Mouse (Mus musculus) bone marrow macrophage, adult 2 months (primary cell): ENCODE results near the gene Nptxr. TPM values are rescaled to one million over a fixed set of nuclear protein-coding genes. Genes with fewer than 3 reads are reported as not detected.

Experiments
- H3K27ac ChIP-seq: 2 replicates; pipeline ENCODE4 v1.5.1; 2012; ENCODE audit warnings: low read depth, low read length; ENCODE audit not compliant: insufficient read depth
- H3K4me1 ChIP-seq: 2 replicates; pipeline ENCODE4 v1.6.1; 2012; ENCODE audit warnings: low read length; ENCODE audit not compliant: control insufficient read depth, insufficient read depth
- H3K4me3 ChIP-seq: 2 replicates; pipeline ENCODE4 v1.5.1; 2012; ENCODE audit warnings: mild to moderate bottlenecking, low read length, moderate library complexity; ENCODE audit not compliant: insufficient read depth
- CTCF ChIP-seq: IDR thresholded peaks from 2 replicates; pipeline ENCODE4 v1.5.1; 2012; ENCODE audit warnings: low read depth, mild to moderate bottlenecking, low read length, moderate library complexity
- POLR2A ChIP-seq: IDR thresholded peaks from 2 replicates; pipeline ENCODE4 v1.6.1; 2012; ENCODE audit warnings: mild to moderate bottlenecking, low read depth, low read length, borderline replicate concordance
- polyA plus RNA-seq: library from polyadenylated mRNA; stranded (reverse); fragments of >200 nt; gene quantifications from 2 replicates; pipeline ENCODE4 v1.2.4, GENCODE M21; 2012; ENCODE audit not compliant: missing spikeins, insufficient read depth, insufficient read length

Nptxr gene
- polyA plus RNA-seq, 1 experiment = 4.5 TPM

DNA sequence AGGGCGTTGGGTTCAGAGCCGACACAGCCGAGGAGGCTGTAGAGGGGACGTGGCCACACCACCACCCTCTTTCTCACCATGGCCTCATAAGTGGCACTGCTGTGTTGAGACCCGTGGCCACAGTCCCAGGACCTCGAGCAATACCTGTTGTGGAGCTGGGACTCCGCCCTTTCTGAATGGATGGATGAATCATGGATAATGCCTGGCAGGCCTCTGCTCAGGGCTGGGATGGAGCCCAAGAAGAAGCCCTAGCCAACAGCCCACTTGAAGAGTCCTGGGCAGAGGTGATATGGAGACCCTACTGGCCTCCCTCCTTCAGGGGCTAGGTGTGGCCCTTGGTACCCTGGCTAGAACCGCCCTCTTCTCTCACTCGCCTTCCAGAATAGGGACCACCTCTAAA, 41.6 kb downstream of the Nptxr start:
- TF ChIP-seq CTCF (no peak), POLR2A (no peak)
- Histone ChIP-seq H3K27ac (no peak overlapping the region), H3K4me1 (peaks cover 42% of the 10 kb centered on the region), H3K4me3 (no peak overlapping the region)

DNA sequence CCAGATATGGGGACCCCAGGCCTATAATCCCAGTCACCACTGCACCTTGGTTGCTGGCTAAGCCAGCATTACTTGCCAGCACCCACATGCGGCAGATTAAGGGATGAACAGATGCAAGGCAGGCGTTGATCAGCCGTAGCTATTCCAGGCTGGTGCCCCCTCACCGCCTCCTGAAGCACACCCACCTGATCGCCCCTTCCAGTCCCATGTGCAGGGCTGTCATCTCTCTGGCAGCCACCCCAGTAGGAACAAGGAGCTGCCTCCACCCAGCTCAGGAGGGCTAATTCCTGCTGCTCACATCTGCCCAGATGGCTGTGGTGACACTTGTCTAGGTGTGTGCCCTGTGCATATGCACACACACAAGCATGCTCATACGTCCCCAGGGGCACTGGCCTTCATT, 43.6 kb downstream of the Nptxr start:
- peaks cover 49% of the 10 kb centered on the region for H3K4me1 ChIP-seq
- no peak overlapping the region for H3K27ac ChIP-seq
- no peak for TF ChIP-seq CTCF
- TF ChIP-seq POLR2A = no peak
- H3K4me3 ChIP-seq = no peak overlapping the region

DNA sequence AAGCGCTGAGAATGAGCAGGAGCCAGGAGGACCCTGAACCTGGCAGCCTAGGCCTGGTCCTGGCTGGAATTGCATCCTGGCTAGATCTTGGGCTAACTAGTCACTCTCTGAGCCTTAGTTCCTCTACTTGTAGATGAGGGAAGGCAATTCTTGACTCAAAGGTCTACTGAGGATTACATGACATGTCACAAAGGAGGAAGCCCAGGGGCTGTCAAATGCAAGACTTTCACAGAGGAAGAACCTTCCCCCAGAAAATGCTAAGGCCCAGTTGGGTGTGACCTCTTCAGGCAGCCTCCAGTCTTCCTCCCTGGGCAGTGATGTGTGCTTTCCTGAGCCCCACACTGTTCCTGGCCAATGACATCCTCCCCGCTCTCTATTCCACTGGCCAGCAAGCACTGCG, 47.4 kb downstream of the Nptxr start:
- no peak overlapping the region for H3K27ac ChIP-seq
- TF ChIP-seq CTCF (no peak), POLR2A (no peak)
- H3K4me3 ChIP-seq = no peak overlapping the region
- peaks cover 23% of the 10 kb centered on the region for H3K4me1 ChIP-seq

DNA sequence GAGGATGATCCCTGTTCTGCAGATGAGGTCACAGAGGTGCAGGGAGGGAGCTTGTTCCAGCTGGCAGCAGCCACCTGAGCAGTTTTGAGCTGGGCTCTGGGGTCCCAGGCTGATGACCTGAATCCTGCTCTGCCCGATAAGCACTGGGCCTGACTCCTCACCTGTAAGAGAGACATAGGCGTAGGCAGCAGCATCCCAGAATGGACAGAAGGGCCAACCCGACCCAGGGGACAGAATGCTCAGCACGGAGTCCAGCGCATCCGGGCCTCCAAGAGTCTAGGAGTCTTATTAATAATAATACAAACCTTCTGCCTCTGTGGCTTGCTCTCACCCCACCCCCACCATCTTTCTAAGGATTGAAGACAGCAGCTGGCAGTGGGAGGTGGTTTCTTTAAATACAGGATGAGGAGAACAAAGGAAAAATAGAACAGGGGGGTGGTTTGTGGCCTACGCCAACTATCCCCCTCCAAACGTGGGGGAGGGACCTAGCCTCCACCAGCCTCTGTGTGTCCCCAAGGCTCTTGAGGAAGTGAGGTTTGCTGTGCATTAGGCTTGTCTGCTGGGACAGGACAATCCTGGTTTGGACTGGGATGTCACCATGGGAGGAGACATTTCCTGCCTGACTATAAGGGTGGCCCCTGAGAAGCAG, 48.5 kb downstream of the Nptxr start:
- no peak overlapping the region for H3K4me3 ChIP-seq
- H3K27ac ChIP-seq = no peak overlapping the region
- TF ChIP-seq CTCF = no peak
- no peak for TF ChIP-seq POLR2A
- H3K4me1 ChIP-seq = peaks cover 22% of the 10 kb centered on the region

DNA sequence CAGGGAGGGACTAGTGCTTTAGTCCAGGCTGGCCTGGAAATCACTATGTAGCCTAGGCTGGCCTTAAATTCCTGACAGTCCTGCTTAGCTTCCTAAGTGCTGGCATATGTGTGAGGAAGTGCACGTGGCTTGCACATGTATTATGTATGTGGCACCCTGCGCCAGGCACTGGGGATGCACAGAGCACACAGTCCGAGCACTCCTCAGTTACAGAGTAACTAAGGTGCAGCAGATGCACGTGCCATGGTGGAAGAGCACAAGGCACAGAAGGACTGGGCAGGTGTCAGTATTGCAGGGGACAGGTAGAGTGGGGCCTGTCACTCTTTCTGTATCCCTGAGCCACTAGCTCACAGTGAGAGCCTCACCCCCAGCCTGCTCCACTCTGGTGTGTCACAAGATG, 49.4 kb downstream of the Nptxr start:
- peaks cover 14% of the 10 kb centered on the region for H3K4me1 ChIP-seq
- no peak for TF ChIP-seq POLR2A
- no peak for TF ChIP-seq CTCF
- no peak overlapping the region for H3K27ac ChIP-seq
- H3K4me3 ChIP-seq = no peak overlapping the region

DNA sequence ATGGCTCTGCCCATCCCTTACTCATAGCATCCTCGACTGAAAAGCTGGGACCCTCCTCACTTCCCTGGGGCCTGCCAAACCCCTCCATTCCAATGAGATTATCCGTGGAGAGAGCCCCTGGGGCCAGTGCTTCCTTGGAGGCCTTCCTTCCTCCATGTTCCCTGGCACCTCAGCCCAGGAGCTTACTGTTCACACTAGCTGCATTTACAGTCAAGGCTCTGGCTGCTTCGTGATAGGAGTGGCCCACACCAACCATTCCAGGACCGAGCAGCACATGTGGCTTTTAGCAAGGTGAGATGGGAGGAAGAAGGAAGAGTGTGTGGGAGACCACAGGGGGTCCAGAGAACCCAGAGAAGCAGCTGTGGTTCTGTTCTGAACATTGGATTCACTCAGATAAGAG, 50.7 kb downstream of the Nptxr start:
- H3K4me3 ChIP-seq = no peak overlapping the region
- H3K4me1 ChIP-seq = peaks cover 14% of the 10 kb centered on the region
- TF ChIP-seq POLR2A (no peak), CTCF (no peak)
- H3K27ac ChIP-seq = no peak overlapping the region

DNA sequence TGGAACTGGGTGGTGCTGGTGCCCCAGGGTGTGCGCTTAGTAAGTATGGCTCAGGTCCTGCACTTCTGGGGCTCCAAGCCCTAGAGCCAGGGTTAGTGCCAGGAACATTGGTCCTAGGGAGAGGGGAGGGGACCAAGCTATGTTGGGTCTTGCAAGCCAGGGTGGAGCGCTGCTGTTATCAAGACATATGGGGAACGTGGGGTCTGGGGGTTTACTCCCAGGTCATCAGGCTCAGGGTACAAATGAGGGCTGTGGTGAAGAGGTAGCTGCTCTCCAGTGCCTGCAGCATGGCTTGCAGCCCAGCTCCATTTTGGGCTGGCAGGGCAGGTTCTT, 51.2 kb downstream of the Nptxr start:
- no peak for TF ChIP-seq CTCF
- no peak for TF ChIP-seq POLR2A
- no peak overlapping the region for H3K27ac ChIP-seq
- no peak overlapping the region for H3K4me3 ChIP-seq
- peaks cover 14% of the 10 kb centered on the region for H3K4me1 ChIP-seq

DNA sequence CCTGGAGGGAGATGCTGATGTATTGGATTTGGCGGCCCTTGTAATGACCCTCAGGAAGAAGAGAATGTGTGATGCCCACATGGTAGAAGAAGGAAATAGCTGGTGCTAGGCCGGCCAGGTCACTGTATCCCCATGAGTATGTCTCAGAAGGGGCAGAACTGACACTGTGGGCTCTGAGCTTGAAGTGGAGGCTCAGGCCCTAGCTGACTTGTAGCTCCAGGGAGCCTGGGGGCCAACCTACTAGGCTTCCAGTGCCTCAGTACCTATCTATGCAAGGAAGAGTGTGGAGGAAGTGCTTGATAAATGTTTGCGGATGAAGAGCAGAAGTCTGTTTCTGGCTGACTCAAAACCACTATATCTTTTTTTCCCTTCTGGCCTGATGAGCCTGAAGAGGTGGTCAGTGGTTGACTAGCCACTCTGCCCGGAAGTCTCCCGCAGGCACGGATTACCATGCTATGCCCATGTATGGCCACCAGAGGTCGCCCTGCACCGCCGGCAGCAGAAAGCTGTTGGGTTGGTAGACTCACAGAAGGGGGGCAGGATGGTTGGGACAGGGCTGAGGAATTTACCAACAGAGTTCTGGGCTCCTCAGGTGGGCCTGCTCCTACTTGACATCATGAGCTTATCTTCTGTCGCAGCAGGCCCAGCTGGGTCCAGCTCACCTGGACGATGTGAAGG, 51.7 kb downstream of the Nptxr start:
- H3K4me1 ChIP-seq = peaks cover 14% of the 10 kb centered on the region
- H3K27ac ChIP-seq = no peak overlapping the region
- H3K4me3 ChIP-seq = no peak overlapping the region
- peak; percentile 97 for TF ChIP-seq CTCF
- no peak for TF ChIP-seq POLR2A

DNA sequence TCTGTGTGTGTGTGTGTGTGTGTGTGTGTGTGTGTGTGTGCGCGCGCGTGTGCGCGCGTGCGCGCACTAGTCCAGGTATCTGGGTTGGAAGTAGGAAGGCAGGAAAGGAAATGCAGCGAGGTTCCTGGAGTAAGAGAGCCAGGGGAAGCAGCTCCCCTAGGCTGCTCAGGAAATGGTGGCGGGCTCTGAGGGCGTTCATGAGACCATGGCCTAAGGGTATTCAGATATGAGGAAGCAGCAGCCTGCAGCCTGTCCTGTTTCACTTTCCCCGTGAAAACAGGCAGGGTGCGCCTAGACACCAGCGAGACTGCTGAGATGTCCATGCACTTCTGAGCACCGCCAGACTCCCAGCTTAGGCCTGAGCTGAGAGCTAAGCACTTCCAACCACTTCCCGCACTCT, 52.8 kb downstream of the Nptxr start:
- TF ChIP-seq CTCF = no peak
- no peak for TF ChIP-seq POLR2A
- no peak overlapping the region for H3K4me3 ChIP-seq
- H3K4me1 ChIP-seq = peaks cover 9% of the 10 kb centered on the region
- H3K27ac ChIP-seq = no peak overlapping the region

DNA sequence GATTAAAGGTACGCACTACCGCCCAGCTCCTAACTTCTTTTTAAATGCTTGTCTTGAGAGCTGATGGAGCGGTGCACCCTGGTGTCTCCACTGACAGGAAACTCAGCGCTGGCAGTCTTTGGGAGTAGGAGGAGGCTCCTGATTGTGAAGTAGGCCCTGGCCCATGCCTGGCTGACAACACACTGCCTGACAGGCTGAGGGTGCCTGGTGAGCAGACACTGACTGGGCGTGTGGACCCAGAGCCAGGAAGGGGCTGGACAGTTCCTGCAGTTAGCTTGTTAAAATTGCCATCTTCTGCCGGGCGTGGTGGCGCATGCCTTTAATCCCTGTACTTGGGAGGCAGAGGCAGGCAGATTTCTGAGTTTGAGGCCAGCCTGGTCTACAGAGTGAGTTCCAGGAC, 54.3 kb downstream of the Nptxr start:
- no peak for TF ChIP-seq CTCF
- TF ChIP-seq POLR2A = no peak
- Histone ChIP-seq H3K4me3 (no peak overlapping the region), H3K4me1 (no peaks in the 10 kb centered on the region), H3K27ac (no peak overlapping the region)
